Comparison of ENCODE assay signal across 19 mouse cellular contexts in the genomic region with DNA sequence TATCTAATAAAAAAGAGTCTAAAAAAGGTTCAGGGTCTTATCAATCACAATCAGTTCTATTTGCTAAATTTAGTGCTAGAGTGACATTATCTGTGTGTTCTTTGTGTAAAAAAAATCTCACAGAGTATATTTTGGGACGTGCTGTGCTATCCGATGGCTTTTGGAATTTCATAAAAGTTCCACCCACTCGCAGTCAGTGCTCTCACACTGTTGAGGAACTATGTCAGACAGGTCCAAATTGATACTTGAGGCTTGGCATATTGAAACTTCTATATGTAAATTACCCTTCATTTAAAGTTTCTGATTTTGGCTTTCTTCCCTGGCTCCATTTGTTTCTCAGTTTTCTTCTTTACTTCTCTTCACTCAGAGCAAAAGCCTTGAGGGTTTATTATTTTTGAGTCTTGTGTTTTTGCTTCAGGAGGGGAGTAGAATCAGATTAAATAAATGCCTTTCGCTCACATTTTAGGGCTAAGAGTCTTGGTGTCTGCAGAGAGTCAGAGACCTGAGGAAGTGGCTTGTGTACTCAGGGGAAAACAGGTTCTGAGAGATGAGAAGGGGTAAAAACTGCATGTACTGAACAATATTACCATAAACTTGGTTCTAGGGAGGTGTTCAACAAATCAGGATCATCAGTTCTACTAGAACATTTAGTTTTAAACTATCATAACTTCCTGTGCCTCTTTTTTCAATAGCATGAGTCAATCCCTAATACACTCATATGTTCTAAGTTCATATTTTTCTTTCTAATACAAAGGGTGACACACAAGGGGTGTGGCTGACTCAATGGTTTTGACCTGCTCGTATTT. TPM values are rescaled to one million over a fixed set of nuclear protein-coding genes. Genes with fewer than 3 reads are reported as not detected.
A peak's percentile ranks its signal among the peaks of the same experiment; 100 is the strongest.
DNase-seq lines count a peak whose midpoint lies in the region; ATAC-seq and TF ChIP-seq lines count a peak whose summit lies in the region.
"Had no signal": no experiment of that assay in that cellular context is flagged by ENCODE, and none has a peak within 500 bp of the region (broad histone marks: within the 10 kb centered on the region; RNA-seq: fewer than 3 reads in every experiment).

No protein-coding gene starts in this region.

- H3K4me3 ChIP-seq in heart, postnatal 0 days (ENCODE audit: low read depth, low read length) = no peak overlapping the region
- H3K4me3 ChIP-seq: embryonic facial prominence, embryonic 12.5 days; forebrain, embryonic 10.5 days; midbrain, embryonic 12.5 days; myocyte had no signal

- no peaks in the 10 kb centered on the region for H3K36me3 ChIP-seq in heart, postnatal 0 days (replicated peaks; ENCODE audit: control insufficient read depth, insufficient read depth, low read length)
- H3K36me3 ChIP-seq: embryonic facial prominence, embryonic 12.5 days; forebrain, embryonic 10.5 days; midbrain, embryonic 12.5 days had no signal

- no peak for TF ChIP-seq CTCF in heart, postnatal 0 days (IDR thresholded peaks at IDR 0.05; ENCODE audit: low read depth)

- H3K4me2 ChIP-seq in heart, postnatal 0 days (ENCODE audit: low read depth, low read length) = no peak overlapping the region
- H3K4me2 ChIP-seq: embryonic facial prominence, embryonic 12.5 days; midbrain, embryonic 12.5 days had no signal

- WGBS in heart, postnatal 0 days = 55% methylated on average over 5 of the region's 5 CpGs

- intact Hi-C loops in heart, postnatal 36 days (cut with DNase I) = no loop called here

- H3K9ac ChIP-seq in heart, postnatal 0 days (replicated peaks; ENCODE audit: low read depth, low read length) = no peak overlapping the region
- H3K9ac ChIP-seq: embryonic facial prominence, embryonic 12.5 days; liver, embryonic 14.5 days; midbrain, embryonic 12.5 days had no signal

- H3K27ac ChIP-seq in heart, postnatal 0 days (ENCODE audit: low read depth) = peak overlapping the region; percentile 15; the same call in 1 of the 2 replicates
- H3K27ac ChIP-seq: embryonic facial prominence, embryonic 12.5 days; forebrain, embryonic 10.5 days; hindbrain, postnatal 0 days; liver, embryonic 14.5 days; midbrain, embryonic 12.5 days had no signal

- no peaks in the 10 kb centered on the region for H3K27me3 ChIP-seq in heart, postnatal 0 days (ENCODE audit: control insufficient read depth, insufficient read depth, low read length)
- H3K27me3 ChIP-seq: embryonic facial prominence, embryonic 12.5 days; midbrain, embryonic 12.5 days had no signal

- H3K4me1 ChIP-seq in heart, postnatal 0 days (ENCODE audit: control insufficient read depth, insufficient read depth) = no peaks in the 10 kb centered on the region
- H3K4me1 ChIP-seq: embryonic facial prominence, embryonic 12.5 days; forebrain, embryonic 10.5 days; midbrain, embryonic 12.5 days had no signal

- no peak for ATAC-seq in heart, postnatal 0 days (ENCODE audit: insufficient read depth, low read depth)
- ATAC-seq: hindbrain, postnatal 0 days had no signal

- no peak for TF ChIP-seq EP300 in heart, postnatal 0 days (IDR thresholded peaks at IDR 0.05; ENCODE audit: low read depth)

- no peak for DNase-seq in heart, postnatal 0 days (ENCODE audit: low spot score)
- no peak for DNase-seq in heart, postnatal 36 days
- peak; percentile 8 for DNase-seq in lung, postnatal 36 days
- DNase-seq in lung, postnatal 25 days (ENCODE audit: low spot score) = no peak
- peak; percentile 69 for DNase-seq in brain, adult 2 months (ENCODE audit: low read depth, low spot score)
- no peak for DNase-seq in kidney, adult 8-10 months
- no peak for DNase-seq in spleen, postnatal 4 days (ENCODE audit: low spot score in 2 of 2)
- DNase-seq: cerebellum, adult 11-12 months; cerebellum, postnatal 36 days; kidney, adult 9 months; lung, postnatal 4 days had no signal

- no peaks in the 10 kb centered on the region for H3K9me3 ChIP-seq in heart, postnatal 0 days (replicated peaks; ENCODE audit: control insufficient read depth, low read length)
- H3K9me3 ChIP-seq: embryonic facial prominence, embryonic 12.5 days; forebrain, embryonic 10.5 days; midbrain, embryonic 12.5 days had no signal

RNA-seq across cellular contexts. Expression of gene Ctla4, which starts 11.5 kb away (rescaled TPM):
- total RNA-seq in heart, postnatal 0 days (2014; rRNA removed; ENCODE audit: low replicate concordance) = 0.19 TPM in 1 of 2 replicates, not detected in the other
- not detected in 2 replicates for polyA plus RNA-seq in heart, postnatal 0 days (2015; fragmentation: Nextera tagmentation; extraction: Ambion mirVana)
- total RNA-seq in heart, postnatal 36 days (2021) = 1 to 10 TPM in 1 of 2 experiments, under 1 TPM in 1; 1.00 to 1.1 TPM
- total RNA-seq: gastrocnemius, adult 8-10 months; hindbrain, postnatal 0 days; layer of hippocampus, adult 8-10 months had no signal
- polyA plus RNA-seq: embryonic facial prominence, embryonic 12.5 days; forebrain, embryonic 10.5 days; hindbrain, postnatal 0 days; liver, embryonic 14.5 days; midbrain, embryonic 12.5 days; myocyte had no signal

Comparison
In these comparisons a context has a peak if more than half of its experiments do, and no peak if none do; other contexts are left out.
1. DNase-seq: peak in lung, postnatal 36 days (single experiment) and brain, adult 2 months (single experiment); none in heart, postnatal 0 days (single experiment), heart, postnatal 36 days (0 of 2), lung, postnatal 25 days (single experiment), kidney, adult 8-10 months (0 of 2) and spleen, postnatal 4 days (0 of 2).